Mouse (Mus musculus): ENCODE data around the gene Cbs. TPM values are rescaled to one million over a fixed set of nuclear protein-coding genes. Genes with fewer than 3 reads are reported as not detected.

Cbs gene
- polyA plus RNA-seq, 1 experiment from 2014 or later = 1.2 TPM

DNA sequence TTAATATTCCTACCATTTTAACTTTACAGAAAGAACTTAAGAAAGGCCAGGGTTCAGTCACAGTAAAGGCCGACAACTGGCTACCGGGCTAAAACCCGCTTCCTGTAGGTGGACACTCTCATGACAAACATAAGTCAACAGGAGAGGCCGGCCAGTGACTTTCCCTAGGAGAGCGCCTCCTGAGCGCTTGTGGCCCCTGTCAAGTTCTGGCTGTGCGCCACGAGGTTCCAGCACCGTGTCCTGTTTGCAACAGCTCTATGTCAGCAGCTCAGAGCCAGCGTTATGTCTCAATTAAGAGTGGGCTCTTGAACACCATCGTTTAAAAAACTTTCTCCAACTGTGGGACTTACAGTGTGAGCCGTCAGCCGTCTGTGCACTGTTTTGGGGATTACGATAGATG is 15.1 kb upstream of the Cbs start:
- TF ChIP-seq EP300 (IDR thresholded peaks at IDR 0.05) (no peak), CTCF (IDR thresholded peaks at IDR 0.05) (no peak)
- WGBS = 63% methylated on average over 14 of the region's 14 CpGs
- no peaks in the 10 kb centered on the region for H3K9me3 ChIP-seq (ENCODE audit: low read length)
- no peak overlapping the region for H3K4me2 ChIP-seq (replicated peaks; ENCODE audit: low read depth, low read length)
- peak; percentile 40; the same call in 1 of the 2 replicates for ATAC-seq
- H3K4me1 ChIP-seq (ENCODE audit: insufficient read depth, low read depth, low read length) = peaks cover under 1% of the 10 kb centered on the region; the same call in 1 of the 2 replicates
- H3K4me3 ChIP-seq (ENCODE audit: low read depth, low read length) = no peak overlapping the region
- H3K27me3 ChIP-seq (replicated peaks; ENCODE audit: insufficient read depth, low read length) = no peaks in the 10 kb centered on the region
- DNase-seq (ENCODE audit: low spot score) = peak; percentile 25
- H3K36me3 ChIP-seq (ENCODE audit: insufficient read depth, low read length) = peaks cover 51% of the 10 kb centered on the region
- no peak overlapping the region for H3K27ac ChIP-seq (ENCODE audit: low read length)
- no peak overlapping the region for H3K9ac ChIP-seq (replicated peaks; ENCODE audit: low read depth)

DNA sequence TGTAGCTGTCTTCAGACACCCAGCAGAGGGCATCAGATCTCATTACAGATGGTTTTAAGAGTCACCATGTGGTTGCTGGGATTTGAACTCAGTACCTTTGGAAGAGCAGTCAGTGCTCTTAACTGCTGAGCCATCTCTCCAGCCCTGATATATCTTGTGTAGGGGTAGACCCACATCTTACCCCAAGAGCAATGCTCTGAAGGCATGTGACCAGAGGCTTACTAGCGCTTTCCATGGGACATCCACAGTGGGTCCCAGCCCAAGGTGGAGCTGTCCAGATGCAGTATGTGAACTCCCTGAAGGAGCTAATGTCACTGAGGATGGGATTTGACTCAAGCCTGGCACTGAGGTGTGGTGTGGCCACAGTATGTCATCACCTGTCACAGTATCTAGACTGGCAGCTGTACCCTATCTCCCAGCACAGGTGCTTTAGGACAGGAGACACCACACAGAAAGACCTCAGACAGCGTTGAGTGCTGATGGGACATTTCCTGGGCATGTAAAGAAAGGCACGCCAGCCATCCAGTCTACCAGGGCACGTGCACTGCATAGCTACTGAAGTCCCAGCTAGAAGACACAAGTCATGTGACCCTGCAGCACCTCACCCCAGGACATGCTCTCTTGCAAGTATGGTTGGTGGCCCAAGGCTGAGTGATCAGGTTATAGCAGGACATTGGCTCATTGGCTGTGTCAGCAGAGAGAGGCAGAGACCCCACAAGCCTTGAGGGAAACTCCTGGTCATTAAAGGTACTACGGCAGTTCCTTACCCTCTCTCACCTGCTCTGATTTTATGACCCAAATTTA is 9.4 kb upstream of the Cbs start:
- no peak overlapping the region for H3K4me3 ChIP-seq (ENCODE audit: low read depth, low read length)
- H3K9ac ChIP-seq (replicated peaks; ENCODE audit: low read depth) = no peak overlapping the region
- WGBS = 86% methylated on average over 5 of the region's 5 CpGs
- peaks cover 31% of the 10 kb centered on the region for H3K36me3 ChIP-seq (ENCODE audit: insufficient read depth, low read length)
- no peaks in the 10 kb centered on the region for H3K27me3 ChIP-seq (replicated peaks; ENCODE audit: insufficient read depth, low read length)
- no peak overlapping the region for H3K27ac ChIP-seq (ENCODE audit: low read length)
- DNase-seq (ENCODE audit: low spot score) (no peak), ATAC-seq (no peak)
- H3K4me1 ChIP-seq (ENCODE audit: insufficient read depth, low read depth, low read length) = no peaks in the 10 kb centered on the region
- TF ChIP-seq CTCF (IDR thresholded peaks at IDR 0.05) (no peak), EP300 (IDR thresholded peaks at IDR 0.05) (no peak)
- H3K9me3 ChIP-seq (ENCODE audit: low read length) = no peaks in the 10 kb centered on the region
- no peak overlapping the region for H3K4me2 ChIP-seq (replicated peaks; ENCODE audit: low read depth, low read length)

DNA sequence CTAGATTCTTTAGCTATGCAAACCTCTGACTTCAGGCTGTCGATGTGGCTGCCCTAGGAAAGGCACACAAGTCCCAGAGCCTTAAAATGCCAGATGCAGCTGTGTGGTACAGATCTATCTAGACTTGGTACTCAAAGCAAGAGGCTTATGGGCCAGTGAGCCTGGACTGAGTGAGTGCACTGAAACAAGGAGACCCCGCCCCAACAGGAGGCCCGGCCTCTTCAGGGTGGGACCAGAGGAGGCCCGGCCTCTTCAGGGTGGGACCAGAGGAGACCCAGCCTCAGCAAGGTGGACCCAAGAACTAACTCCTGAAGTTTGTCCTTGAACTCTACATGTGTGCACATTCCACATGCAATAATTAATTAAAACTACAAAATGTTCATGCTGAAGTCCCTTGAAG is 5.9 kb upstream of the Cbs start:
- H3K4me2 ChIP-seq (replicated peaks; ENCODE audit: low read depth, low read length) = no peak overlapping the region
- ATAC-seq = no peak
- H3K4me1 ChIP-seq (ENCODE audit: insufficient read depth, low read depth, low read length) = no peaks in the 10 kb centered on the region
- H3K27ac ChIP-seq (ENCODE audit: low read length) = no peak overlapping the region
- H3K27me3 ChIP-seq (replicated peaks; ENCODE audit: insufficient read depth, low read length) = no peaks in the 10 kb centered on the region
- 0 out of 2 replicates have a peak, but pooled peaks cover 15% of the 10 kb centered on the region for H3K36me3 ChIP-seq (ENCODE audit: insufficient read depth, low read length)
- H3K4me3 ChIP-seq (ENCODE audit: low read depth, low read length) = no peak overlapping the region
- no peak overlapping the region for H3K9ac ChIP-seq (replicated peaks; ENCODE audit: low read depth)
- no peak for DNase-seq (ENCODE audit: low spot score)
- 68% methylated on average over 4 of the region's 4 CpGs for WGBS
- H3K9me3 ChIP-seq (ENCODE audit: low read length) = no peaks in the 10 kb centered on the region
- no peak for TF ChIP-seq EP300 (IDR thresholded peaks at IDR 0.05)
- no peak for TF ChIP-seq CTCF (IDR thresholded peaks at IDR 0.05)

DNA sequence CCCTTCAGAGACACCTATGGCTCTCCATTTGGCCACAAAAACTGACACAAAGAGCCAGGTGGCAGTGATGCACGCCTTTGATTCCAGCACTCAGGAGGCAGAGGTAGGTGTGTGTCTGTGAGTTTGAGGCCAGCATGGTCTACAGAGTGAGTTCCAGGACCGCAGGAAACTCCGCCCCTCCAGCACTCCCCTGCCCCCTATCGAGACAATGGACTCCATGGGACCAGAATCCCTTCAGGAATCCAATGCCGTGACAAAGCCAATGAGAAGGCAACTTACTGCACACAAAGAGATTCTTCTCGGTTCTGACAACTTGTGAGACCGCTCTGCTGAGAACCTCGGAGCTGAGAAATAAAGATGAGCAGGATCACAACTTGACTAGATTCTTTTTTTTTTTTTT is 5.3 kb upstream of the Cbs start:
- WGBS = 48% methylated on average over 8 of the region's 8 CpGs
- Histone ChIP-seq H3K4me2 (replicated peaks; ENCODE audit: low read depth, low read length) (no peak overlapping the region), H3K27ac (ENCODE audit: low read length) (no peak overlapping the region), H3K4me3 (ENCODE audit: low read depth, low read length) (no peak overlapping the region), H3K36me3 (ENCODE audit: insufficient read depth, low read length) (0 out of 2 replicates have a peak, but pooled peaks cover 10% of the 10 kb centered on the region), H3K9ac (replicated peaks; ENCODE audit: low read depth) (no peak overlapping the region), H3K9me3 (ENCODE audit: low read length) (no peaks in the 10 kb centered on the region), H3K27me3 (replicated peaks; ENCODE audit: insufficient read depth, low read length) (no peaks in the 10 kb centered on the region), H3K4me1 (ENCODE audit: insufficient read depth, low read depth, low read length) (no peaks in the 10 kb centered on the region)
- DNase-seq (ENCODE audit: low spot score) = no peak
- no peak for ATAC-seq
- no peak for TF ChIP-seq CTCF (IDR thresholded peaks at IDR 0.05)
- TF ChIP-seq EP300 (IDR thresholded peaks at IDR 0.05) = no peak

DNA sequence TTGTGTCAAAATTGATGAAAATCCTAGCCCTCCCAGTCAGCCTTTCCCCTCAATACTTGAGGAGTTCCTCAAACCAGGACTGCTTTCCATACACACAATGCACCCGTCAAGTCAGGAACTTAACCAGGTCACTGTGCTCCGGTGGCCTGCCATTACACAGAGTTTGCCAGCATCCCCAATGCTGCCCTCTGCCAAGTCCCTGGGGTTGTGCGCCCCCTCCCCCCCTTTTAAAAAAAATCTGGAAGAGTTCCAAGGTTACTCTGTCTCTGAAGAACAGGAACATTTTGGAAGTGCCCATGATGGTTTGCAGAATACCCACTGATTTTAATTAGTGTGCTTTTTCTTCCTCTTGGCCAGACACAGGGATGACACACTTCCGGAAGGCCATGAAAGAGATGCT is 2.6 kb upstream of the Cbs start:
- WGBS = 53% methylated on average over 4 of the region's 4 CpGs
- no peak for ATAC-seq
- DNase-seq (ENCODE audit: low spot score) = no peak
- H3K9me3 ChIP-seq (ENCODE audit: low read length) = no peaks in the 10 kb centered on the region
- H3K4me2 ChIP-seq (replicated peaks; ENCODE audit: low read depth, low read length) = no peak overlapping the region
- no peak overlapping the region for H3K9ac ChIP-seq (replicated peaks; ENCODE audit: low read depth)
- peaks cover 5% of the 10 kb centered on the region for H3K4me1 ChIP-seq (ENCODE audit: insufficient read depth, low read depth, low read length)
- no peak overlapping the region for H3K27ac ChIP-seq (ENCODE audit: low read length)
- no peaks in the 10 kb centered on the region for H3K36me3 ChIP-seq (ENCODE audit: insufficient read depth, low read length)
- H3K4me3 ChIP-seq (ENCODE audit: low read depth, low read length) = no peak overlapping the region
- no peaks in the 10 kb centered on the region for H3K27me3 ChIP-seq (replicated peaks; ENCODE audit: insufficient read depth, low read length)
- TF ChIP-seq CTCF (IDR thresholded peaks at IDR 0.05) = no peak
- no peak for TF ChIP-seq EP300 (IDR thresholded peaks at IDR 0.05)

DNA sequence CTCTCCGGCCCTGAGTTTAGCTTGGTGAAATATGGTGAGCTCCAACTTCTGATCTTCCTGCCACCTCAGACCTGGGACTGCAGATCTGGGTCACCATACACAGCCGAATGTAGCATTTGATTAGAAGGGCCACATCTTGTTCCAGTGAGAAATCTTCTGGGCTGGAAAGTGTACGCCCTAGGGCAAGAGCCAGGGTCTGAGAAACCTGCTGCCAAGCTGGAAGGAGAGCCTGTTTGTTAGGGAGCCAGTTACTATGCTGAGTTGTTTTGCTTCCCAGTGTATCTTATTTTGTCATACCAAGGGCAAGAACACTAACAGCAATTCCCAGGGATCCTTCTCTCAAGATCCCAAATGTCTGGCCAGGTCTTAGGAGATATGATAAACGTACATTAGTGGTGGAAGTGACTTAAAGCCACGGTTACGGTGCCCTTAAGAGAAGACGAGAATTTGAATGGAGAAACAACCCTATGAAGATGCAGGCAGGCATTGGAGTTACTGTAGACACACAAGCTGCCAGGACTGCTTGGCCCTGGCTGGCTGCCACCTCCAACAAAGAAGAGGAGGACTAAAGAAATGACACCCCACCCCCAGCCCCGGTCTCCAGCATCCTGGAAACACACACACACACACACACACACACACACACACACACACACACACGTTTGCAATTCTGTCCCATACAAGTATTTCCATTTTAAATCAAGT is 980 bp upstream of the Cbs start:
- DNase-seq (ENCODE audit: low spot score) (peak; percentile 51), ATAC-seq (no peak)
- H3K36me3 ChIP-seq (ENCODE audit: insufficient read depth, low read length) = no peaks in the 10 kb centered on the region
- H3K4me2 ChIP-seq (replicated peaks; ENCODE audit: low read depth, low read length) = no peak overlapping the region
- H3K9me3 ChIP-seq (ENCODE audit: low read length) = no peaks in the 10 kb centered on the region
- H3K4me1 ChIP-seq (ENCODE audit: insufficient read depth, low read depth, low read length) = peaks cover 5% of the 10 kb centered on the region
- no peak overlapping the region for H3K9ac ChIP-seq (replicated peaks; ENCODE audit: low read depth)
- no peak overlapping the region; the same call in 1 of the 2 replicates for H3K27ac ChIP-seq (ENCODE audit: low read length)
- TF ChIP-seq EP300 (IDR thresholded peaks at IDR 0.05) = no peak
- TF ChIP-seq CTCF (IDR thresholded peaks at IDR 0.05) = no peak
- H3K27me3 ChIP-seq (replicated peaks; ENCODE audit: insufficient read depth, low read length) = no peaks in the 10 kb centered on the region
- 30% methylated on average over 9 of the region's 9 CpGs for WGBS
- H3K4me3 ChIP-seq (ENCODE audit: low read depth, low read length) = no peak overlapping the region
